Mouse (Mus musculus): ENCODE results near the gene Cgrrf1. TPM values are rescaled to one million over a fixed set of nuclear protein-coding genes. Genes with fewer than 3 reads are reported as not detected.

Gene Cgrrf1
- total RNA-seq, 1 experiment from 2014 or later: 11.6 TPM

DNA sequence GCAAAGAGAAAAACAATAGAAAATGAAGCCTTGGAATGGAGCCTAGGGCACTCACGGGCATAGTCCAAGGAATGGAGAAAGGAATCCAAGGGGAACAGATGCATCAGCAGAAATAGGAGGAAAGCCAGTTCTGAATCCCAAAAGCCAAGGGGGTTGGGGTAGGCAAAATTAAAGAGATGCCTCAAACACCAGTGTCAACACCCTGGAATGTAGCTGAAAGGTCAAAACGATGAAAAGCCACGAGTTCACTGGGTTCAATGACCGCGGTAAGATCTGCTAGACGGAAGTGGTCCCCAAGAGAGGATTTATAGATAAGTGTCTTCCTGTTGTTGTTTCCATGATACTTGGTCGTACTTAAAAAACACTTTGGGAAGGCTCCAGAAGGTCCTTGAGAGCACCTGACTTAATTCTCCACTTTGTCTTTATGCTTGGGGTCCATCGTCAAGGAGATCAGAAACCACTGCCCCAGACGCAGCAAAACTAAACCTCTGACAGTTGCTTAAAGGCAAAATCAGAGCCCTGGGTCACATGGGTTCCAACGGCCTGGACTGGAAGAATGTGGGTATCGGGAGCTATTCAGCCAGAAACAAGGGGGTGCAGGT, 10.6 kb upstream of the Cgrrf1 start:
- peak; percentile 5; the same call in 1 of the 2 replicates for ATAC-seq (ENCODE audit: extremely low read depth, insufficient number of reproducible peaks, low FRiP score, poor library complexity, severe bottlenecking)

DNA sequence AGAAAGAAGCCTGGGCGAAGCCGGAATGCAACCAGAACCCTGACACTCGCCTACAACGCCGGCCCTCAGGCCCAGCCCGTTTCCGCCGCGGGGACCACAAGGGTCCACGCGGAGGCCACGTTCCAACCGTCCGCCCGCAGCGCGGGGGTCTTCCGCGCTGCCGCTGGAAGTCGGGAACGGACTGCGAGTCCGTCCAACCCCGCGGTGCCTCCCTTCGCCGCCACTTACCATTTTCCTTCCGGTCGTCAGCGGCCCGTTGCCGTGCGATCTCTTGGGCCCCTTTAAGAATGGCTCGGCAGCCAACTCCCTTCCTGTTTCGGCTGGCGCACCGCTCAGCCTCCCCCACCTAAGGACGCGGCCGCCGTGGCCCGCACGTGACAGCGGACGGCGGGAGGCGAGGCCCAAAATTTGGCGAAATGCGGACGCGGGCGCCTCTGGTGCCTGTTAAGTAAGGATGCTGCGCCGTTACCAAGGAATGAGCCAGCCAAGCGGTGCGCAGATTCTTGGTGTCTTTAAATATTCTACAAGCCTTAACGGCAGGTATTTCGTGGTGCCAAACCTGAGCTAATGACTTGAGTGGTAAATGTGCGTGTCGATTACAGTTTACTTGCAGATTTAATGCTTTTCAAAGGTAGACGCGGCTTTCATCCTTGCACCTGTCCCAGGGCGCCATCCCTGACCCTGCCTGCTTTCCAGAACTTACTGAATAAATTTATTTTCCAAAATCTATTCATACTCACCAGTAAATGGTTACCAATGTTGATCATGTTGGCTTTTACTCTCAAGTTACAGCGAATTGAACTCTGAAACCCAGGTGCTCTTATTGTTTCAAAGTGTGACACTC, 9.8 kb upstream of the Cgrrf1 start, which contains the start of gene Gmfb:
Gene Gmfb (minus strand): TSS at position 370 of the 844 bp plus-strand sequence.
- peak; percentile 92 for ATAC-seq (ENCODE audit: extremely low read depth, insufficient number of reproducible peaks, low FRiP score, poor library complexity, severe bottlenecking)

DNA sequence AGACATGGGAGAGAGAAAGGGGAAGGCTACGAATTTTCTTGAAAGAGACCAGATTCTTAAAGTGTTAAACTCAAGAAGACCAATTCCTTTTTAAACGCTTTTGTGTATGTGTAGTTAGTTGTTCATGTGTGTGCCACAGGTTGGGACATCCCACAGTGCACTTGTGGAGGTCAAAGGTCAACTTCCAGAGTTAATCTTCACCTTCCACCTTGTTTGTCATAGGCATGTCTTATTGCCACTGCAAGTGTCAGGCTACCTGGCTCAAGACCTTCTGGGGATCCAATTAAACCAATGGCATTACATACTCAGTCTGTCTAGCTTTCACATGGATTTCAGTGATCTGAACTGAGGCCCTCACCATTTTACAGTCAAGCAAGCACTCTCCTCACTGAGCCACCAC, 7.9 kb upstream of the Cgrrf1 start:
- ATAC-seq (ENCODE audit: extremely low read depth, insufficient number of reproducible peaks, low FRiP score, poor library complexity, severe bottlenecking): no peak

DNA sequence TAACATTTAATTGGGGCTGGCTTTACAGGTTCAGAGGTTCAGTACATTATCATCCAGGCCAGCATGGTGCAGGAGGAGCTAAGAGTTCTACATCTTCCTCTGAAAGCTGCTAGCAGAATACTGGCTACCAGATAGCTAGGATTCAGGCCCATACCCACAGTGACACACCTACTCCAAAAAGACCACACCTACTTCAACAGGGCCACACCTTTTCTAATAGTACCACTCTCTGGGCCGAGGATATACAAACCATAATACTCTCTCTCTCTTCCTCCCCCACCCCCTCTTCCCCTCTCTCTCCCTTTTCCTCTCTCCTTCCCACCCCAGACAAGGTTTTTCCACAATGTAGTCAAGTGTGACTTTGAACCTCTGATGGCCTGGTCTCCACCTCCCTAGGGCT, 4.5 kb upstream of the Cgrrf1 start:
- ATAC-seq (ENCODE audit: extremely low read depth, insufficient number of reproducible peaks, low FRiP score, poor library complexity, severe bottlenecking): no peak

DNA sequence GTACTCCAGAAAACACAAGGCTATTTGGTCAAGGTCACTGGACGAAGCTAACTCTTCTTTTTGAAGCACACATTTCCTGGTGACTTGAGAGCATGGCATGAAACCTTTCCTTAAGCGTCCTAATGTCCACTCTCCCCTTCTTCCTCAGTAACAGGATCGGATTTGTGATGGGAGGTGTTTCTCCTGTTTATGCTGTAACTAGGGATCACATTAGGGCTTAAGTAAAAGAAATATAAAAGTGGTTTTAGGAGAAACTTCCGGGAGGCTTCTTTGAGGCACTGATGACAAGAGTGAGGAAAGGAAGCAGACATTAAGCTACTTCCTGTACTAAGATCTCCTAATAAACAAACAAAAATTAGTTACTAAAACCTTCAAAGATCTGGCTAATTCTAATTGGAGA, 630 bp upstream of the Cgrrf1 start:
- no peak for ATAC-seq (ENCODE audit: extremely low read depth, insufficient number of reproducible peaks, low FRiP score, poor library complexity, severe bottlenecking)

DNA sequence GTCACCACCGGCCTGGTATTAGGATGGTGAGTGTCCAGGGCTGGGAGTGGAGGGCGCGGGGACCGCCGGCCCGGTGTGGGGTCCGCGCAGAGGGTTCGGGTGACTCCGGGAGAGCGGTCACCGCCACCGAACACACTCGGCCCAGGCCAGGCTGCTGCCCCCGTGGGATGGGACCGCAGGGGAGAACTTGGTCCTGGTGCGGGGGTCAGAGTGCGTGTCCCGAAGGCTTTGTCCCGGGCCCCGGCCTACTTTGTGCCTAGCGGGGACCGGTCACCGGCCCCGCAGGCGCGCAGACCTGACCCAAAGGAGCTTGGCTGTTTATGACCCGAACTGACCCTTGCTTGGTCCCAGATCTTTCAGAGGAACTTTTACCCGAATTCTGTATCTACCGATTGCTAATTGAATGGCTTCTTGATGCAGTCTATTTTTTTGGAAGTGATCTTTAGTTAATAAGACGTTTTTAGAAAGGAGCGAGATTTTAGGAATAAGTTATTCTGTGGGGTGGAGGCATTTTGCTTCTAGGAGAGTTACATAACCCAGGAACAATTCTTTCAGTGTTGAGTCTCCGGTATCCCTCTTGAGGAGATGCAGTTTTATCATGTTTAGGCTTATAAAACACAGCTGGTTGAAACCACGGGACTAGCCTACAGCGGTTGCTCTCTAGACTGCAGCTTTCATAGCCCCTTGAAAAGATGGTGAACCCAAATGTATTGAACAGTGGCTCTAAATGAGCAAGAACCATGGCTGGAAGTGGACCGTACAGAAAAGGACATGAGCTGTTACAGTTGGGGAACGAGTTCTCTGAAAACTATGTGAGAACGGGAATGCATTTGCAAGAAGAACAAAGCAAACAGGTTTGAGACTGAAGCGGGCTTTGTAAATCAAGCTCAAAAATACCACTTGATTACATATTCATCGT, 688 bp downstream of the Cgrrf1 start:
- no peak for ATAC-seq (ENCODE audit: extremely low read depth, insufficient number of reproducible peaks, low FRiP score, poor library complexity, severe bottlenecking)

DNA sequence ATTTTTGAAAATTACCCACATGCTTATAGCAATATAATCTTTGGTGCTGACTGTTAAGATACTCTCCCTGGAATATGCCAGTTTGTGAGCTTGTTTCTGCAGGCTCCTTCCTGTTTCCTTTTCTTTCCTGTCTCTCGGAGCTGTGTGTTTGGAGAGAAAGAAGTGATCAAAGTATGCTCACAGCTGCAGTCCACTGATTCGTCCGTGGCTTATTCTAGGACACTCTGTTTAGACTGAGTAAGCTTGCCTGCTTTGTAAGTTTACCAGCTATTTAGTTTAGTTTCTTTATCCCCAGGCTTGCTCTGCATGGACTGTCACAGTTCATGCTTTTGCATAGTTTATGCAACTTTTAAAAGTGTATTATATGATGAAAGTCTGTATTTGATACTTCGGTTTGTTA, 7.4 kb downstream of the Cgrrf1 start:
- ATAC-seq (ENCODE audit: extremely low read depth, insufficient number of reproducible peaks, low FRiP score, poor library complexity, severe bottlenecking): no peak

DNA sequence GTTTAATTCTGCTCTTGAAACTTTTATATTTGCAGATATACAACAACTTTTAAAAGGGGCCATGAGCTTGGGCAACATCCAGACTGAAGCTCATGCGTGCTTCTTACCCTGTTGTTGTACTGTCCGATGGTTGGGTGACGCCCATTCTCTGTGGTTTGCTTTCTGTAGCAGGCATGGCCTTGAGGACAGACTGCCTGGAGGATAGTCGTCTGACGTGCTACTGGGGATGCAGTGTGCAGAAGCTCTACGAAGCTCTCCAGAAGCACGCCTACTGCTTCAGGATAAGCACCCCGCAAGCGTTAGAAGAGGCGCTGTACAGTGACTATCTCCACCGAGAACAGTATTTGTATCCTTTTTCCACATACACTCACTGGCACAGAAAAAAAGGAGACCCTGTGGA, 13.8 kb downstream of the Cgrrf1 start:
- ATAC-seq (ENCODE audit: extremely low read depth, insufficient number of reproducible peaks, low FRiP score, poor library complexity, severe bottlenecking): no peak

DNA sequence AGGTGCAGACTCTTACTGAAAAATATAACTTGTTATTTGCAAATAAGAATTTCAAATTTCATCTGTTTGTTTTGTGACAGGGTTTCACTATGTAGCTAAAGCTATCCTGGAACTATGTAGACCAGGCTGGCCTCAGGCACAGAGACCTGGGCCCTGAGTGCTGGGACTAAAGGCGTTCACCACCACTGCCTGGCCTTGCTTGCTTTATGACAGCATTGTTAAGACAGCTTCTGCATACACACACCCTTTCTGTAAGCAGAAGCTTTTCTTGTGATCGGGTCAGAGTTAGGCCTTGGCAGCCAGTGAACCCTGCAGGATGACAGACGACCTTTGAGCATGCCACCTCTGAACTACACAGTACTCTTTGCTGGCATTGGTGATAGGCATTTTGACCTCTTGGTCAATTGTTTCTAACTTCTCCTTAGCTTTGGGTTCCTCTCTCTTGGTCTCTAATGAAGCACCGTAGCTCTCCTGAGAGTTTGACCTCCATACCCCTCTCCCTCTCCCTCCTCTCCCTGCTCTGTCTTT, 16.2 kb downstream of the Cgrrf1 start:
- ATAC-seq (ENCODE audit: extremely low read depth, insufficient number of reproducible peaks, low FRiP score, poor library complexity, severe bottlenecking): no peak

DNA sequence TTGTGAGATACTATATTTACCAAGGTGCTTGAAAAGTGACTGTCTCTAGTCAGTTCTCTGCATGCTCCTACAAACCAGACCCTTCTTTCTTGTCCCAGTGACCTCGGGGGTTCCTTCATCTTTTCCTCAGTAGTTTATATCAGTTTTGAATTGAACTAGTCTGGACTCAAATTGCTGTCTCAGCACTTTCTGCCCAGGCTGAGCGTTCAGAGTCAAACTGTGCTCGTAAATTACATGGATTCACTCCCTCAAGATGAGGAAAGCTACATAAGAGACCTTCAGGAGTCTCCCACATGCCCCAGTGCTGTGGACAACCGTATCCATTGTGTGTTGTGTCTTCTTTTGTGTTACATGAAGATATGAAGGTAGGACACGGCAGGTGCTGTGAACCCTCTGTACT, 16.8 kb downstream of the Cgrrf1 start:
- no peak for ATAC-seq (ENCODE audit: extremely low read depth, insufficient number of reproducible peaks, low FRiP score, poor library complexity, severe bottlenecking)

DNA sequence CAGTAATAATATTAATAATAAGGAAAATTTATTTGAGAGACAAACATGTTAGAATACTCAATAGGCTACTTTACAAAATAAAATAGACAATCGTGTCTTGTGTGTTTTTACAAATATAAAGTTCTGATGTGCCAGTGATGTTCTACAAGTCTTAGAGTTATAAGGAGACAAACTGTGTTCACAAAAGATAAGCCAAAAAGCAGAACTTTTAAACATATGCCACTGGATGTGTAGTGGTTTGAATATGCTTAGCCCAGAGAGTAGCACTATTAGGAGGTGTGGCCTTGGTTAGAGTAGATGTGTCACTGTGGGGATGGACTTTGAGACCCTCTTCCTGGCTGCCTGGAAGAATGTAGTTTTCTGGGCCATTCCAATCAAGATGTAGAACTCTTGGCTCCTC, 17.8 kb downstream of the Cgrrf1 start:
- ATAC-seq (ENCODE audit: extremely low read depth, insufficient number of reproducible peaks, low FRiP score, poor library complexity, severe bottlenecking): no peak

DNA sequence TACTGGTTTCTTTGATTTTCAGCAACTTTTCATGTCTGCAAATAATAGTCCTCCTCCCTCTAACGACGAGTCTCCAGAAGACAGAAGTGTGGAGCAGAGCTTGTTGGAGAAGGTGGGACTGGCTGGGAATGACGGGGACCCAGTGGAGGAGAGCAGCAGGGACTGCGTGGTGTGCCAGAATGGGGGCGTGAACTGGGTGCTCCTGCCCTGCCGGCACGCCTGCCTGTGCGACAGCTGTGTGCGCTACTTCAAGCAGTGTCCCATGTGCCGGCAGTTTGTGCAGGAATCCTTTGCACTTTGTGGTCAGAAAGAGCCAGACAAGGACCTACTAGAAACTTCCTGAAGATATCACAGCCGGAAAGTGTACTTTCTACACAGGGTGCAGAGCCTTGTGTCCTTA, 21.8 kb downstream of the Cgrrf1 start:
- no peak for ATAC-seq (ENCODE audit: extremely low read depth, insufficient number of reproducible peaks, low FRiP score, poor library complexity, severe bottlenecking)

DNA sequence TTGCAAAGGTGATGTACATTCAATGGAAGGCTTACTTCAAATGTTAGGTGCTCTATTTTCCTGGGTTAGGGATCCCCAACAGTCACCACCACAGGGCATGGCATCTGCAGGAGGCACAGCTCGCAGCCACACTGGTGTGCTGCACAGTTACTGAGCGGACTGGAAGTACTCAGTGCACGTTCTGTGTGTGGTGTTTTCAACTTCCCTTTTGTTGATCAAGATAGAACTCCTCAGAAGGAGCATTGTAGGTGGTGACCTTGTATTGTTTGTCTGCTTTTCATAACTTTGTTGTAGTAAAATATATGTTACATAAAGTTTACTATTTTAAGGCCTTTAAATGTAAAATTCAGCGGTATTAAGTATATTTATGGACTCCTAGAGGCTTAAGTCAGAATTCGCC, 31.0 kb downstream of the Cgrrf1 start:
- ATAC-seq (ENCODE audit: extremely low read depth, insufficient number of reproducible peaks, low FRiP score, poor library complexity, severe bottlenecking): no peak

DNA sequence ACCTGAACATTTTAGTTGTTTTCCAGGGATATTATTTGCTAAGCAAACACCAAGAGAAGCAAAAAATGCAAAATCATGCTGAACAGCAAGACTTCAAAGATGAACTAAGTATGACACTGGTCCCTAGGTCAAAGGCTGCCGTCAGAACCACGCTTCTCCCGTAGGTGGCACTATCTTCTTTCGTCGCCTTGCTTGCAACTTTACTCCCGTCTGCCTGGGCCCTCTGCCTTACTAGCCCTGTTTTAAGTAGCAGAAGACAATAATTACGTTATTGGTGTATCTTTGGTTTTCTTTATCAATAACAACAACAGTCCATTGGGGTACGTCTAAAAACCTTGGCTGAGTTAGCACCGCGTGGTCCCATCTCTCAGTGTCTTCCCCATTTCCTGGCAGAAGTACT, 49.0 kb downstream of the Cgrrf1 start:
- ATAC-seq (ENCODE audit: extremely low read depth, insufficient number of reproducible peaks, low FRiP score, poor library complexity, severe bottlenecking): peak; percentile 53; the same call in 1 of the 2 replicates

DNA sequence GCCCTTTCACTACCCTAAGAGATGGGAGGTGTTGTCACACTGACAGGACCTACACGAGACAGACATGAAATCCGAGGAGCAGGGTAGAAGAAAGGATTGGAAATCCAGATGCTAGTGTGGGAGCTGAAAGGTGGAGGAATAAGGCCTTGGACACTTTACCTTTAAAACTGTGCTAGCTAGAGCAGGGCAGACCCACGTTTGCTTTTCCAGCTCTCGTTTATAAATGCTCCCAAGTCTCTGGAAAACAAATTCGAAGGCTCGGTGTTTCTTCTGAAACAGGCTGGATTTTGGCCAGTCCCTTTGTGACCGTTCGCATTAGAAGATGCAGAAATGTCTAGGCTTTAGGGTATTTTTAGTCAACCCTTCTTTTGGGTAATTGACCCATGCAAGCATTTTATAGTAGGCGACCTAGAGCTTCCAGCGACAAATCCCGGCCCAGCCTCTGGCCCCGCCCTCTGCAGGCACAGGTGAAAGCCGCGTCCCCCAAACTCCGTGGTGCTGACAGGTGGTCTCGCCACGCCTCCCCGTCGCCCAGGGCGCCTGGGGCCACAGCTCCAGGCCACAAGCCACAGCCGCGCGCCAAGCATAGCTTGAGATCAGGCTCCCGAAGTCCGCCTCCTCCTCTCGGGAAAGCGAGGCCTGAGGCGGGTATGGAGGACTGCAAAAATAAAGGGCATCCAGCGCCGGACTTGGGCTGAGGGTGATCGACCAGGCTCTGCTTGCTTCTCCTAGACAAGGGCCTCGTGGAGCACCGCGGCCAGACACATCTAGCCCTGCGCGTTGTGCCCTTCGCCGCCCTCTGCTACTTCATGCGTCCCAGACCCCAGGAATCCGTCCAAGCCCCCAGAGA, 49.9 kb downstream of the Cgrrf1 start:
- ATAC-seq (ENCODE audit: extremely low read depth, insufficient number of reproducible peaks, low FRiP score, poor library complexity, severe bottlenecking): no peak

DNA sequence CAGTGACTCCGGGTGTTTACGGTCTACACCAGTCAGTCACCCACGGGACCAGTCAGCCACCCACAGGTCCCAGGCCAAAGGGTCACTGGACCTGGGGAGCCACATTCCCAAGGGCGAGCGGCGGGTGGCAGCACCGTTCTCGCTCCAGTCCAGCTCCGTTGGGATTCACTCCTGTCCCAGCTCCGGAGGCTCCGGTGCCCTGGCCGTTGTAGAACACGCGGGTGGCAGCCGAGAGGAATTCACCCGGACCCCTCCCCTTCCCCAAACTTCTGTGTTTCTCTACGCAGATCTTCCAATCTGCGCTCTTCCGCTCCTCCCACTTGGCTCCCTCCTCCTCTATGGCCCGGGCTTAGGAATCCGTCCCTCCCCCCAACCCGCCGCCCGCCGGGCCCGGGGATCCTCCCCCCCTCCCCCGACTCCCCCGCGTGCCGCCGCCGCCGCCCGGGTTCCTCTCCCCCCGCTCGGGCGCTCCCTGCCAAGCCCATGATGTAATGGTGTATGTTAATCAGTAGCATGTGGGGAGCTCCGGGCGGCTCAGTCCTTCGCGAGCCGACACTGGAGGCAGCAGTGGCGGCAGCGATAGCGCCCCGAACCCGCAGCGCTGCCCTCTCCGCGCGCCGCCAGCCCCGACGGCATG, 50.6 kb downstream of the Cgrrf1 start, which contains the start of gene Samd4:
Gene Samd4 (plus strand): TSS at position 424 of the 637 bp plus-strand sequence.
- no peak for ATAC-seq (ENCODE audit: extremely low read depth, insufficient number of reproducible peaks, low FRiP score, poor library complexity, severe bottlenecking)

DNA sequence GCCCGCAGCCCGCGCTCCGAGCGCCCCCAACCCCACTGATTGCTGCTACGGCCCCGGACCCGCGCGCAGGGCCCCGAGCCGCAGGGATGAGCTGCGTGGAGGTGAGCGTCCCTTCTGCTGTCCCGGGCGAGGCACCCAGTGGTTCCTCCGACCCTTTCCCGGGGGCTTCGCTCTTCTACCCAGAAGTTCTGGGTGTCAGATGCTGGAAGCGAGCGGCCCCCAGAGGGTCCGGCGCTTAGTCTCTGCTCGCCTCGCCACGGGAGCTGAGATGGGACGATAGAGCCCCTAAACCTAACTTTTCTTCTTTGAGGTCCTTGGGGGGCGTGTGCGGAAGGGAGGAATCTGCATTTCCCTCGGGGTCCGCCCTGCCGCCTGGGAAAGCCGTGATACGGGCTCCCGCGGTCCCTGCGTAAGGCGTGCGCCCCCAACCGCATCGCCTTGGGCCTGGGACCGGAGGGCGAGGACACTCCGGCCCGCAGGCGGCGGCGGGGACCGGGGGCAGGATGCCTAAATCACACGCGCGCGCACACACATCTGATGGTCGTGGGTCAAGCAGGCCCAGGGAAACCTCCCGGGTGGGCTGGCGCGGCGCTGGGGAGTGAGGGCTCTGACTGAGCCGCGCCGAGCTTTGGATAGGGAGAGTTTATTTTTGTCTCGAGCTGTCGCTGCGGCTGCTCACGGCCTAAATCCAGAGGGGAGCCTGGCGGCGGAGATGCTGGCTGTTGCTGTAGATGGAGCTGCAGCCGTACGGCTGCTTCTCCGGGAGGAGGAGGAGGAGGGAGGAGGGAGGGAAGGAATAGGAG, 51.3 kb downstream of the Cgrrf1 start:
- no peak for ATAC-seq (ENCODE audit: extremely low read depth, insufficient number of reproducible peaks, low FRiP score, poor library complexity, severe bottlenecking)

Measured in neutrophil, adult 5-6 weeks (primary cell).